Mouse (Mus musculus) forebrain, embryonic 13.5 days (tissue): Measurements from ENCODE around the gene Tnrc6c. TPM values are rescaled to one million over a fixed set of nuclear protein-coding genes. Genes with fewer than 3 reads are reported as not detected.

Experiments used
- ATAC-seq: fragments of 200-750 bp; cut with Nextera tagmentation; 2 replicates; pipeline ENCODE4 v1.8.0; 2017
- H3K27ac ChIP-seq: fragments of 300-500 bp; sonication (generic); 2 replicates; pipeline ENCODE4 v1.5.1; 2015; ENCODE audit warnings: inconsistent platforms, mild to moderate bottlenecking, moderate library complexity
- H3K27me3 ChIP-seq: fragments of 300-500 bp; sonication (generic); 2 replicates; pipeline ENCODE4 v1.6.1; 2015; ENCODE audit warnings: mild to moderate bottlenecking, inconsistent platforms
- H3K36me3 ChIP-seq: fragments of 300-500 bp; sonication (generic); 2 replicates; pipeline ENCODE4 v1.6.1; 2015; ENCODE audit warnings: mild to moderate bottlenecking, inconsistent platforms; ENCODE audit not compliant: poor library complexity, severe bottlenecking
- H3K4me1 ChIP-seq: fragments of 300-500 bp; sonication (generic); 2 replicates; pipeline ENCODE4 v1.6.1; 2015; ENCODE audit warnings: inconsistent platforms
- H3K4me2 ChIP-seq: fragments of 300-500 bp; sonication (generic); 2 replicates; pipeline ENCODE4 v1.6.1; 2015; ENCODE audit warnings: inconsistent platforms, mild to moderate bottlenecking, moderate library complexity
- H3K4me3 ChIP-seq: fragments of 300-500 bp; sonication (generic); 2 replicates; pipeline ENCODE4 v1.5.1; 2015; ENCODE audit warnings: mild to moderate bottlenecking, inconsistent platforms
- H3K9ac ChIP-seq: fragments of 300-500 bp; sonication (generic); 2 replicates; pipeline ENCODE4 v1.6.1; 2015; ENCODE audit warnings: mild to moderate bottlenecking, inconsistent platforms
- H3K9me3 ChIP-seq: fragments of 300-500 bp; sonication (generic); replicated peaks from 2 replicates; pipeline ENCODE4 v1.6.1; 2016; ENCODE audit warnings: inconsistent platforms
- WGBS: fragments of 180-500 bp; shearing (Covaris S2); methylation state at CpG from one replicate; pipeline ENCODE4 v1.1.7; 2015; 5-methylcytosine and 5-hydroxymethylcytosine counted together
- polyA plus RNA-seq: library from polyadenylated mRNA; unstranded; fragments of >200 nt; fragmentation: Nextera tagmentation; extraction: Ambion mirVana; gene quantifications from 2 replicates; pipeline ENCODE4 v1.2.1, GENCODE M21; 2015

The Tnrc6c gene
- polyA plus RNA-seq, 1 experiment from 2014 or later = 23.7 TPM

DNA sequence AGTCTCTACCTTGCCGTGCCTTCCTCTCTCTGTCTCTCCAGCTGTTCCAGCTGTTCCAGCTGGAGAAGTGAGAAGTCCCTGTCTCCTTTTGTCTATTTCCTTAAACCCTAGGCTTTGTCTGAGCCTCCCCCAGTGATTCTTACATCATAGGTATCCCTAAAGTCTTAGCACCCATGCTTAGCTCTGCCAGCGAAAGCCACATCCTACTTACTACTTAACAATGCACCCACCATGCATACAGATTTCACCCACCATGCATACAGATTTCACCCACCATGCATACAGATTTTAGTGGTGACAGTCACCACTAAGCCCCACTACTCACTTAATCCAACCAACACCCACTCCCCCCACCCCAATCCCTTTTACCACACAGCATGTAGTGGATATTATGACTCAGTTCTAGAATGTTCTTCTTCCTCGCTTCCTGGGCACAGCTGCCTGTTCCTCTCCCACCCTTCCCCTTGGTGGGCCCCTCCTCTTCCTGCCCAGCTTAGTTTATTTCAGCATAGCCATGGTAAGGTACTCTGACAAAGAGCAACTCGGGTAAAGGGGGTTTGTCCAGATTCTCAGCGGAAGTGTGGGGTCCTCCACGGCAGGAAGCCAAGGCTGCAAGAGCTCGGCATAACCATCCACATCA lies 14.6 kb upstream of the Tnrc6c start:
- no peak overlapping the region for H3K9ac ChIP-seq
- 84% methylated on average over 7 of the region's 7 CpGs for WGBS
- H3K36me3 ChIP-seq = no peaks in the 10 kb centered on the region
- no peaks in the 10 kb centered on the region for H3K27me3 ChIP-seq
- no peak overlapping the region for H3K4me3 ChIP-seq
- H3K9me3 ChIP-seq = no peaks in the 10 kb centered on the region
- no peak for ATAC-seq
- H3K4me1 ChIP-seq = peaks cover 15% of the 10 kb centered on the region
- H3K4me2 ChIP-seq = no peak overlapping the region
- H3K27ac ChIP-seq = no peak overlapping the region

GRCm38 (mm10) chr11:117642181-117642580 lies 11.9 kb upstream of the Tnrc6c start:
- Histone ChIP-seq H3K27me3 (no peaks in the 10 kb centered on the region), H3K27ac (no peak overlapping the region), H3K4me3 (no peak overlapping the region), H3K4me2 (no peak overlapping the region), H3K4me1 (peaks cover 15% of the 10 kb centered on the region), H3K9ac (no peak overlapping the region), H3K9me3 (no peaks in the 10 kb centered on the region), H3K36me3 (no peaks in the 10 kb centered on the region)
- 93% methylated on average over 2 of the region's 2 CpGs for WGBS
- no peak for ATAC-seq

GRCm38 (mm10) chr11:117643240-117643639 lies 10.8 kb upstream of the Tnrc6c start:
- H3K9me3 ChIP-seq = no peaks in the 10 kb centered on the region
- H3K27ac ChIP-seq = no peak overlapping the region
- no peaks in the 10 kb centered on the region for H3K27me3 ChIP-seq
- no peaks in the 10 kb centered on the region for H3K36me3 ChIP-seq
- no peak overlapping the region for H3K4me2 ChIP-seq
- WGBS = 43% methylated on average over 10 of the region's 10 CpGs
- H3K4me3 ChIP-seq = no peak overlapping the region
- no peak for ATAC-seq
- peaks cover 16% of the 10 kb centered on the region for H3K4me1 ChIP-seq
- no peak overlapping the region for H3K9ac ChIP-seq

DNA sequence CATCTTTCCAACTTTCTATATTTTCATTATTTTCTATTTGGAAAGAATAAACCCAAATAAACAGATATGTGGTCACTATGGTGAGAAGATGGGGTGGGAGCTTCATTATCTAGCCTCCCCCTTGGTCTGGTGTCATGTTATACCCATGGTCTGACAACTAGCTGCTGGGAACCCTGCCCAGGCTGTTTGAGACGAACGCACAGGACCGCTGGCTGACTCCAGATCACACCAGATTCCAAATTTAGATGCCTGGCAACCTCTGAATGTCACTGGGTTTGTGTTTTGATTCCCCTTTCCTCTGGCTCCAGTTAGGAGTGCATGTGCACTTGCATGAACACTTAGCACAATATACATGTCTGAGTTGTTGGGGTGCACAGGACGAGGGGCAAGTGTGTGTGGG lies 7.3 kb upstream of the Tnrc6c start:
- Histone ChIP-seq H3K4me1 (peaks cover 9% of the 10 kb centered on the region; the same call in 1 of the 2 replicates), H3K9me3 (no peaks in the 10 kb centered on the region), H3K27ac (no peak overlapping the region), H3K4me3 (no peak overlapping the region), H3K36me3 (no peaks in the 10 kb centered on the region), H3K4me2 (no peak overlapping the region), H3K9ac (no peak overlapping the region), H3K27me3 (0 out of 2 replicates have a peak, but pooled peaks cover 5% of the 10 kb centered on the region)
- no peak for ATAC-seq
- WGBS = 62% methylated on average over 4 of the region's 4 CpGs

DNA sequence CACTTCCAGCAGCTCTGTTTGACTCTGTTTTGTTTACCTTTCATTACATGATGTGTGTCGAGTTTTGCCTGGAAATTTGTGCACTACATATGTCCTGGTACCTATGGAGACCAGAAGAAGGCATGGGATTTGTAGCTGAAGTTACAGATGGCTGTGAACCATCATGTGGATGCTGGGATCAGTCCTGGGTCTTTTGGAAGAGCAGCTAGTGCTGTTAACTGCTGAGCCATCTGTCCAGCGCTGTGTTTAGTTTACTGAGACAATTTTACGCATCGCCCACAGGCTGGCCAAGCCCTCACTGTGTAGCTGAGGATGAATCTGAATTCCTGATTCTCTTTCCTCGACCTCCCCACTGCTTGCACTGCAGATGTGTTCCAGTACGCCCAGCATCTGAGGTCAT lies 6.1 kb upstream of the Tnrc6c start:
- WGBS = 75% methylated on average over 6 of the region's 6 CpGs
- H3K4me3 ChIP-seq = no peak overlapping the region

DNA sequence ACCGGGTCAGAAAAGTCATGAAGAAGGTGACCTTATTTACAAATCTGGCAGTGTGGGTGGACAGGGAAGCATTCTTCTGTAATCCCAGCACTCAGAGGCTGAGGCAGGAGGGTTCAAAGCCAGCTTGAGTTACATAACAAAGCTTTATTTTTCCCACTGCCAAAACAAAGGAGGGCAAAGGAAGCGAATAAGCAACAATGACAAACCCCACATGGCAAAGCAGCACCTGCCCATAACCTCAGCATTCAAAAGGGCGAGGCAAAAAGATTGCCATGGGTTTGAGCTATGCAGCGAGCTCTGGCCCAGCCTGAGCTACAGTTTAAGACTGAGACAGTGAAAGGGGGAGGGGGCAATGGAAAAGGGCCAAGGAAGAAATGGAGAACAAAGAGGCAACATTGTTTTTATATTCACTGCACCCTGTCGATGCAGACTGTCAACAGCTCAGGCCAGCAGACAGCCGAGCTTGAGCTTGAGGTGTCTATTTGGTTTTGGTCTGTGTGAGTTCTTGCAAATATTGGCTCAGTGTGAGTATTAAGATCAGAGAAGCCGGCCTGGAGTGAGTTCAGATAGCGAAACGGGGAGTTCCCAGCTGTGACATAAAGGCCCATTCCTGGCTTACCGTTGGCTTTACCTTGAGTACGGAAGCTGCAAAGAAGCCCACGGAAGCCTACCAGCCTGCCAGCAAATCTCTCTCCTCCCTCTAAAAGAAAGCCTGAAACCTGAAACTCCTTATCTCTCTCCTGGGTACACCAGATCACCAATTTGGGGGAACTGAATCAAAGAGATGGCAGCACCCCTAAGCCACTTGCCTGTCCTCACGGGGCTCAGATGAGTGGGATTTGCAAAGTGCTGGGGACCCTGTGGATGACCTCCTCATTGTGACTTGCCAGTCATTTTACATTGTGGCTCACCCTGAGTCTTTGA lies 3.1 kb upstream of the Tnrc6c start:
- Histone ChIP-seq H3K4me1 (peaks cover 15% of the 10 kb centered on the region), H3K4me3 (no peak overlapping the region), H3K4me2 (no peak overlapping the region), H3K36me3 (no peaks in the 10 kb centered on the region), H3K27ac (no peak overlapping the region), H3K9me3 (no peaks in the 10 kb centered on the region), H3K27me3 (0 out of 2 replicates have a peak, but pooled peaks cover 10% of the 10 kb centered on the region), H3K9ac (no peak overlapping the region)
- 76% methylated on average over 13 of the region's 13 CpGs for WGBS
- ATAC-seq = no peak

More for the DNA sequence above, 6.1 kb upstream of the Tnrc6c start:
- Histone ChIP-seq H3K9me3 (no peaks in the 10 kb centered on the region), H3K27ac (no peak overlapping the region), H3K27me3 (0 out of 2 replicates have a peak, but pooled peaks cover 10% of the 10 kb centered on the region), H3K4me2 (no peak overlapping the region), H3K4me1 (peaks cover 11% of the 10 kb centered on the region), H3K9ac (no peak overlapping the region), H3K36me3 (no peaks in the 10 kb centered on the region)
- ATAC-seq = no peak

GRCm38 (mm10) chr11:117652907-117653306 lies 1.2 kb upstream of the Tnrc6c start:
- Histone ChIP-seq H3K4me3 (no peak overlapping the region), H3K27me3 (0 out of 2 replicates have a peak, but pooled peaks cover 10% of the 10 kb centered on the region), H3K4me1 (peaks cover 30% of the 10 kb centered on the region), H3K4me2 (peak overlapping the region; percentile 77), H3K9ac (peak overlapping the region; percentile 74; the same call in 1 of the 2 replicates), H3K9me3 (no peaks in the 10 kb centered on the region), H3K27ac (peak overlapping the region; percentile 96), H3K36me3 (no peaks in the 10 kb centered on the region)
- ATAC-seq = no peak
- WGBS = 58% methylated on average over 3 of the region's 3 CpGs

- whole genome bisulfite sequencing = under 1% methylated on average over 59 of the region's 71 CpGs
- H3K4me1 ChIP-seq = peaks cover 43% of the 10 kb centered on the region
- peak overlapping the region; percentile 92 for H3K4me3 ChIP-seq
- no peaks in the 10 kb centered on the region for H3K36me3 ChIP-seq
- peak overlapping the region; percentile 93 for H3K4me2 ChIP-seq
- H3K9ac ChIP-seq = peak overlapping the region; percentile 97
- no peaks in the 10 kb centered on the region for H3K9me3 ChIP-seq
- peak; percentile 96 for ATAC-seq
- 0 out of 2 replicates have a peak, but pooled peaks cover 10% of the 10 kb centered on the region for H3K27me3 ChIP-seq
- peak overlapping the region; percentile 96 for H3K27ac ChIP-seq
Measured at GRCm38 (mm10) chr11:117654380-117654924, 363 bp downstream of the Tnrc6c start.

- Histone ChIP-seq H3K27me3 (0 out of 2 replicates have a peak, but pooled peaks cover 10% of the 10 kb centered on the region), H3K4me3 (peak overlapping the region; percentile 92), H3K27ac (peak overlapping the region; percentile 96), H3K9ac (peak overlapping the region; percentile 97), H3K9me3 (no peaks in the 10 kb centered on the region), H3K4me1 (peaks cover 47% of the 10 kb centered on the region), H3K4me2 (peak overlapping the region; percentile 93), H3K36me3 (no peaks in the 10 kb centered on the region)
- ATAC-seq = peak; percentile 52
- under 1% methylated on average over 38 of the region's 66 CpGs for WGBS
Measured at GRCm38 (mm10) chr11:117654934-117655291, 824 bp downstream of the Tnrc6c start.

GRCm38 (mm10) chr11:117655292-117656076 lies 1.4 kb downstream of the Tnrc6c start:
- peak overlapping the region; percentile 93 for H3K4me2 ChIP-seq
- peak overlapping the region; percentile 97 for H3K9ac ChIP-seq
- ATAC-seq = no peak; the same call in none of the 2 replicates
- H3K27ac ChIP-seq = peak overlapping the region; percentile 96
- peaks cover 51% of the 10 kb centered on the region for H3K4me1 ChIP-seq
- H3K4me3 ChIP-seq = peak overlapping the region; percentile 92
- no peaks in the 10 kb centered on the region for H3K9me3 ChIP-seq
- H3K36me3 ChIP-seq = no peaks in the 10 kb centered on the region
- under 1% methylated on average over 68 of the region's 80 CpGs for WGBS
- 0 out of 2 replicates have a peak, but pooled peaks cover 10% of the 10 kb centered on the region for H3K27me3 ChIP-seq

DNA sequence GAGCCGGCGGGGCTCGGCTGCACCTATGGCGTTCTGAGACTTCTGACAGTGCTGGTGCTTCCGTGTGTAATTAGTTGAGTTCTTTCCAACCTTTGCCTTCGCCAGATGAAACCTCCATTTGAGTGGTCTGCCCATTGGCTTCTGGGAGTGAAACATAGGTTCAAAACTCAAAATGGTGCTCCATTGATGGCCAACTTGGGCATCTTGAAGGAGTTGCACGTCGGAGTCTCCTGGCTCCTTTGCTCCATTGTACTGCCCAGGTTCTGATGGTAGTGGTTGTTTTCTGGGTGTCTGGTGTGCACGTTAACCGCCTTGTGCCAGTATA lies 1.9 kb downstream of the Tnrc6c start:
- no peak for ATAC-seq
- Histone ChIP-seq H3K4me1 (peaks cover 55% of the 10 kb centered on the region), H3K9me3 (no peaks in the 10 kb centered on the region), H3K27me3 (0 out of 2 replicates have a peak, but pooled peaks cover 10% of the 10 kb centered on the region), H3K36me3 (no peaks in the 10 kb centered on the region), H3K9ac (peak overlapping the region; percentile 97), H3K27ac (peak overlapping the region; percentile 96), H3K4me3 (peak overlapping the region; percentile 92), H3K4me2 (peak overlapping the region; percentile 93)
- WGBS = 3% methylated on average over 10 of the region's 10 CpGs
